Mouse (Mus musculus) erythroblast, embryonic 14.5 days (primary cell): ENCODE results near the gene Eif4h.

Experiments
- GATA1 ChIP-seq: IDR thresholded peaks from 2 replicates; pipeline ENCODE4 v1.6.1; 2012; ENCODE audit warnings: low read length, inconsistent platforms, mixed read lengths
- TAL1 ChIP-seq: IDR thresholded peaks from 3 replicates; pipeline ENCODE4 v1.6.1; 2012; ENCODE audit warnings: low read length, inconsistent platforms, mixed read lengths

DNA sequence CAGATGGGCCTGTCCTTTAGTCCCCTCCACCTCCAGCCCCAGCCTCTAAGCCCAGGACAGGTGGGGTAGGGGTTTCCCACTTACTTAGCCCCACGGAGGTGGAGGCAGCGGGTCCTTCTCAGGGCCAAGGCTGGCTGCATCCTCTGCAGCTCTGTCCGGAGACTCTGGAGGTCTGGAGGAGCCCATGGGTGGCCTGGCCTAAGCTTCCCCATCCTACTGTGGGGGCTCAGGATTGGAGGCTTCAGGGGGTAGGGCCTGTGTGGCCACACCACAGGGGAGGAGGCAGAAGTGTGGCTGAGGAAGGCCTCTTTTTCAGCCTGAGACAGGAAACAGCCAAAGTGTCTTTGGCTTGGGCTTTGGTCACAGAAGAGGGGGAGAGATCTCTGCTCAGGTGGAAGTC, 38.7 kb upstream of the Eif4h start:
- TF ChIP-seq GATA1 (no peak), TAL1 (no peak)
